In the genomic region with DNA sequence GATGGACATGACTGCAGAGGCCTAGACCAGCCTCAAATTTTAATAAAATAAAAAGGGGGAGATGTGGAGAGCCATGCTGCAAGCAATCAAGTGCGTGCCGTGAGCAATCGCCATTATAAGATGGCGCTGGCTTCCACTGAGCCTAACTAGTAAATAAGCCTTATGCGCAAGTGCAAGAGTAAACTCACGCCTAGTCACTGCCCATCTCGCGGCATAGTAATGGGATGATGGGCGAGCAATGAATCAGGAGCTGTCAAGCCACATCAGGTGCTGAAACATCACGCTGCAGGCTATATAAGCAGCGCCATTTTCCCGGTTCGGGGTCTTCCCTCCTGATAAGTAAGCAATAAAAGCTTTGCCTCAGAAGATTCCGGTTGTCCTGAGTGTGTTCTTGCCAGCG, we compare ENCODE assay signal across 5 mouse cellular contexts.
A peak's percentile ranks its signal among the peaks of the same experiment; 100 is the strongest.
DNase-seq lines count a peak whose midpoint lies in the region; TF ChIP-seq lines count a peak whose summit lies in the region.
"Not testable (repeated sequence)": the region's sequence is repeated elsewhere in the genome, so short reads cannot be mapped to it uniquely, and the experiment has no call there.

No protein-coding gene starts in this region.

- not testable (repeated sequence) for H3K4me1 ChIP-seq in E14TG2a.4 (replicated peaks; ENCODE audit: low read depth, low read length)

- DNase-seq in heart, adult 11 months, result peak; percentile 94
- DNase-seq in ovary, postnatal 36 days (ENCODE audit: low spot score), result peak; percentile 9
- DNase-seq in thymus, postnatal 14 days, result peak; percentile 6
- DNase-seq in thymus, postnatal 36 days, result peak; percentile 7 to 19

- peak overlapping the region; percentile 35; the same call in 1 of the 2 replicates for H3K4me3 ChIP-seq in E14TG2a.4 (replicated peaks; ENCODE audit: low read length)

- H3K36me3 ChIP-seq in E14TG2a.4 (ENCODE audit: insufficient read depth, low read length), result not testable (repeated sequence)

- TF ChIP-seq CTCF in E14TG2a.4 (conservative IDR thresholded peaks at IDR 0.05; ENCODE audit: low read length), result not testable (repeated sequence)

- not testable (repeated sequence) for H3K27me3 ChIP-seq in E14TG2a.4 (ENCODE audit: insufficient read depth, low read length)

- H3K9me3 ChIP-seq in E14TG2a.4 (ENCODE audit: low read length), result peaks cover 81% of the 10 kb centered on the region

Comparison
In these comparisons a context has a peak if more than half of its experiments do, and no peak if none do; other contexts are left out.
1. Peak in every context shown above with its lines: DNase-seq and H3K4me3 ChIP-seq.
2. DNase-seq: peak in every context shown above with its lines; median percentile 94 in heart, adult 11 months; 13 in thymus, postnatal 36 days; 9 in ovary, postnatal 36 days; 6 in thymus, postnatal 14 days.